Mouse (Mus musculus) kidney, embryonic 14.5 days (tissue): ENCODE measurements at regions not wholly inside any gene's neighbourhood (a gene's known extent, or its start where the extent isn't known, plus 50 kb on each side); places are given as distances from the start of the nearest gene placed in this dataset.
A peak's percentile ranks its signal among the peaks of the same experiment; 100 is the strongest.

Source experiments
- ATAC-seq: fragments of 200-750 bp; cut with Nextera tagmentation; 2 replicates; pipeline ENCODE4 v1.8.0; 2017; ENCODE audit warnings: moderate number of reproducible peaks, mild to moderate bottlenecking, moderate TSS enrichment, moderate library complexity; ENCODE audit not compliant: low FRiP score, low TSS enrichment
- H3K27ac ChIP-seq: fragments of 300-500 bp; sonication (generic); 2 replicates; pipeline ENCODE4 v1.5.1; 2014; ENCODE audit warnings: low read depth, mild to moderate bottlenecking, low read length, moderate library complexity, mixed read lengths
- H3K27me3 ChIP-seq: fragments of 300-500 bp; sonication (generic); 2 replicates; pipeline ENCODE4 v1.6.1; 2014; ENCODE audit warnings: mild to moderate bottlenecking, low read length; ENCODE audit not compliant: control insufficient read depth, insufficient read depth
- H3K36me3 ChIP-seq: fragments of 300-500 bp; sonication (generic); 2 replicates; pipeline ENCODE4 v1.6.1; 2014; ENCODE audit warnings: low read length, mixed read lengths; ENCODE audit not compliant: control insufficient read depth, insufficient read depth
- H3K4me1 ChIP-seq: fragments of 300-500 bp; sonication (generic); 2 replicates; pipeline ENCODE4 v1.6.1; 2014; ENCODE audit warnings: low read length, mixed read lengths; ENCODE audit not compliant: control insufficient read depth, insufficient read depth
- H3K4me2 ChIP-seq: fragments of 300-500 bp; sonication (generic); replicated peaks from 2 replicates; pipeline ENCODE4 v1.6.1; 2014; ENCODE audit warnings: low read depth, mild to moderate bottlenecking, low read length
- H3K4me3 ChIP-seq: fragments of 300-500 bp; sonication (generic); 2 replicates; pipeline ENCODE4 v1.5.1; 2014; ENCODE audit warnings: mild to moderate bottlenecking, low read length
- H3K9ac ChIP-seq: fragments of 300-500 bp; sonication (generic); 2 replicates; pipeline ENCODE4 v1.6.1; 2014; ENCODE audit warnings: low read depth, mild to moderate bottlenecking, low read length, moderate library complexity
- H3K9me3 ChIP-seq: fragments of 300-500 bp; sonication (generic); 2 replicates; pipeline ENCODE4 v1.6.1; 2016; ENCODE audit warnings: low read length; ENCODE audit not compliant: control insufficient read depth
- WGBS: fragments of 180-500 bp; shearing (Covaris S2); extraction: QIAGEN DNeasy Blood & Tissue Kit; methylation state at CpG from one replicate; pipeline ENCODE4 v1.1.7; 2014; 5-methylcytosine and 5-hydroxymethylcytosine counted together

GRCm38 (mm10) chr15:59168660-59169170 is 279.6 kb downstream of the Gm49356 start:
- Histone ChIP-seq H3K4me1 (no peaks in the 10 kb centered on the region), H3K27ac (no peak overlapping the region), H3K4me2 (no peak overlapping the region), H3K4me3 (no peak overlapping the region), H3K9ac (no peak overlapping the region), H3K9me3 (no peaks in the 10 kb centered on the region), H3K36me3 (no peaks in the 10 kb centered on the region), H3K27me3 (no peaks in the 10 kb centered on the region)
- WGBS, result 59% methylated on average over 4 of the region's 4 CpGs
- 0 out of 2 replicates have a peak, but pooled peaks have one; percentile 32 for ATAC-seq

- no peak overlapping the region for H3K27ac ChIP-seq
- H3K9me3 ChIP-seq, result no peaks in the 10 kb centered on the region
- H3K4me2 ChIP-seq, result no peak overlapping the region
- H3K36me3 ChIP-seq, result no peaks in the 10 kb centered on the region
- H3K4me3 ChIP-seq, result no peak overlapping the region
- 91% methylated on average over 12 of the region's 12 CpGs for WGBS
- H3K4me1 ChIP-seq, result no peaks in the 10 kb centered on the region
- no peaks in the 10 kb centered on the region for H3K27me3 ChIP-seq
- no peak overlapping the region for H3K9ac ChIP-seq
- ATAC-seq, result no peak
These were observed 280.2 kb downstream of the Gm49356 start for GRCm38 (mm10) chr15:59169237-59169797.

- no peak for ATAC-seq
- Histone ChIP-seq H3K9me3 (no peaks in the 10 kb centered on the region), H3K4me2 (no peak overlapping the region), H3K4me1 (no peaks in the 10 kb centered on the region), H3K27ac (no peak overlapping the region), H3K36me3 (no peaks in the 10 kb centered on the region), H3K9ac (no peak overlapping the region), H3K4me3 (no peak overlapping the region), H3K27me3 (no peaks in the 10 kb centered on the region)
- WGBS, result 85% methylated on average over 3 of the region's 3 CpGs
These were observed 280.7 kb downstream of the Gm49356 start for GRCm38 (mm10) chr15:59169831-59170230.

- no peaks in the 10 kb centered on the region for H3K9me3 ChIP-seq
- no peak overlapping the region for H3K4me2 ChIP-seq
- H3K27me3 ChIP-seq, result no peaks in the 10 kb centered on the region
- H3K4me3 ChIP-seq, result no peak overlapping the region
- no peaks in the 10 kb centered on the region for H3K36me3 ChIP-seq
- 36% methylated on average over 6 of the region's 6 CpGs for WGBS
- no peak for ATAC-seq
- no peak overlapping the region for H3K27ac ChIP-seq
- no peaks in the 10 kb centered on the region for H3K4me1 ChIP-seq
- H3K9ac ChIP-seq, result no peak overlapping the region
These were observed 282.0 kb downstream of the Gm49356 start for GRCm38 (mm10) chr15:59171120-59171519.

GRCm38 (mm10) chr15:59173452-59174245 is 284.6 kb downstream of the Gm49356 start:
- Histone ChIP-seq H3K36me3 (no peaks in the 10 kb centered on the region), H3K4me3 (no peak overlapping the region), H3K4me1 (no peaks in the 10 kb centered on the region), H3K4me2 (no peak overlapping the region), H3K9ac (no peak overlapping the region), H3K27me3 (no peaks in the 10 kb centered on the region), H3K27ac (no peak overlapping the region), H3K9me3 (no peaks in the 10 kb centered on the region)
- WGBS, result 90% methylated on average over 21 of the region's 21 CpGs
- ATAC-seq, result no peak

- Histone ChIP-seq H3K4me2 (no peak overlapping the region), H3K27me3 (no peaks in the 10 kb centered on the region), H3K36me3 (no peaks in the 10 kb centered on the region), H3K9ac (no peak overlapping the region), H3K4me3 (no peak overlapping the region), H3K9me3 (no peaks in the 10 kb centered on the region), H3K27ac (no peak overlapping the region), H3K4me1 (no peaks in the 10 kb centered on the region)
- no peak for ATAC-seq
- 51% methylated on average over 7 of the region's 7 CpGs for WGBS
These were observed 285.2 kb downstream of the Gm49356 start for GRCm38 (mm10) chr15:59174246-59174751.

- H3K9ac ChIP-seq, result no peak overlapping the region
- H3K4me2 ChIP-seq, result no peak overlapping the region
- H3K9me3 ChIP-seq, result no peaks in the 10 kb centered on the region
- WGBS, result 72% methylated on average over 8 of the region's 8 CpGs
- no peak overlapping the region for H3K27ac ChIP-seq
- ATAC-seq, result no peak
- H3K4me1 ChIP-seq, result no peaks in the 10 kb centered on the region
- H3K36me3 ChIP-seq, result no peaks in the 10 kb centered on the region
- no peak overlapping the region for H3K4me3 ChIP-seq
- no peaks in the 10 kb centered on the region for H3K27me3 ChIP-seq
These were observed 285.9 kb downstream of the Gm49356 start for GRCm38 (mm10) chr15:59174893-59175531.

- H3K9me3 ChIP-seq, result no peaks in the 10 kb centered on the region
- ATAC-seq, result no peak
- no peak overlapping the region for H3K4me3 ChIP-seq
- H3K4me2 ChIP-seq, result no peak overlapping the region
- H3K27me3 ChIP-seq, result no peaks in the 10 kb centered on the region
- WGBS, result 93% methylated on average over 3 of the region's 3 CpGs
- H3K36me3 ChIP-seq, result no peaks in the 10 kb centered on the region
- no peak overlapping the region for H3K27ac ChIP-seq
- no peak overlapping the region for H3K9ac ChIP-seq
- no peaks in the 10 kb centered on the region for H3K4me1 ChIP-seq
These were observed 291.0 kb downstream of the Gm49356 start for GRCm38 (mm10) chr15:59180076-59180475.

GRCm38 (mm10) chr15:59184461-59184860 is 295.4 kb downstream of the Gm49356 start:
- no peaks in the 10 kb centered on the region for H3K9me3 ChIP-seq
- no peak overlapping the region for H3K9ac ChIP-seq
- no peak overlapping the region for H3K4me2 ChIP-seq
- no peak overlapping the region for H3K4me3 ChIP-seq
- no peaks in the 10 kb centered on the region for H3K27me3 ChIP-seq
- 83% methylated on average over 9 of the region's 9 CpGs for WGBS
- H3K4me1 ChIP-seq, result no peaks in the 10 kb centered on the region
- H3K27ac ChIP-seq, result no peak overlapping the region
- ATAC-seq, result no peak
- H3K36me3 ChIP-seq, result no peaks in the 10 kb centered on the region
